Mouse (Mus musculus) megakaryocyte, adult 5-6 weeks (primary cell): ENCODE measurements around the gene Ubtd1. TPM values are rescaled to one million over a fixed set of nuclear protein-coding genes. Genes with fewer than 3 reads are reported as not detected.
A peak's percentile ranks its signal among the peaks of the same experiment; 100 is the strongest.

Experiments
- ATAC-seq: 2 replicates; pipeline ENCODE4 v1.8.0; 2016; ENCODE audit warnings: mild to moderate bottlenecking, inconsistent platforms; ENCODE audit not compliant: poor library complexity, severe bottlenecking
- total RNA-seq, 2 experiments: library from RNA; stranded (forward) in 1 of 2; stranded (reverse) in 1 of 2; fragments of 153-499, 151-499 nt in 1 of 2; fragments of 221-1000, 200-1000 nt in 1 of 2; gene quantifications; 2 replicates each; pipeline versions ENCODE4 v1.2.3 to v1.2.4; 2015 to 2017

Gene Ubtd1
- total RNA-seq (2015) (15.1 and 17.0 TPM in 2 replicates), total RNA-seq (2017) (11.9 and 12.2 TPM in 2 replicates)

DNA sequence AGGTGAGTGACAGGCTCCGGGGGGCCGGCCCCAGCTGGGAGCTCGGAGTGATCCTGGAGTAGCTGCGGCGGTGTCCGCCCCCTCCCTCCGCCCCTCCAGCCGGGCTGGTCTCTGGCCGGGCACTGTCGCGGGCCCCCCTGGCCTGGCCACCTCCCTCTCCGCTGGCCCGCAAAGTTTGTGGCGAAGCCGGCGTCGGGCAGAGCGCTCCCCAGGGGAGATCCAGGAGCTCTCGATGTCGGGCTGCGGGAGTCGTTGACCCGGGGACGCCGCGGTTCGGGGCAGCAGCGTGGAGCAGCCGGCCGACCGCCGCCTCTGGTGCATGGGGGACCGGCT, at the start of gene Ubtd1:
TSS of gene Ubtd1 (plus strand) at position 169 of the 333 bp plus-strand sequence.
- ATAC-seq, result no peak

GRCm38 (mm10) chr19:41932686-41933085, 48.9 kb upstream of the Ubtd1 start:
- peak; percentile 53 for ATAC-seq

GRCm38 (mm10) chr19:41933179-41934086, 48.1 kb upstream of the Ubtd1 start, which contains the start of the genes Exosc1 and Zdhhc16:
Gene Exosc1 (minus strand): TSS chr19:41933423.
Gene Zdhhc16 (plus strand): TSS chr19:41933480.
- ATAC-seq, result peak; percentile 99

- no peak for ATAC-seq
Measured at GRCm38 (mm10) chr19:41934124-41934523, 47.4 kb upstream of the Ubtd1 start.

DNA sequence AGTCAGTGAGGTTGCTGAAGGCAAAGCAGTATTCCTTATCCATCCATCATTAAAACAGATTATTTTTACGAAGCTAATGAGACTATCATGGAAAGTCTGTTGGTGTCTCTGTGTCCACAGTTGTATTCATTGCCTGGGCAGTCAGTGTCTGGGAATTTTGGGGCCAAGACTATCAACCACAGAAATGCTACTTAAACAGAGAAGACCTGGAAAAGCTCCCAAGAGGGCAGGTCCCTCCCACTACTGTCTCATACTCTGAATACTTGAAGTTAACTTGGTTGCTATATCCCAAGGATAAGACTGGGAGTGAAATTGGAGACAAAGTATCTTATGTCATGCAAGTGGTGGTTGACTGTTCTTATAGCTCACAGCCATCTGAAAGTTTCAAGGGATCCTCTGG, 45.6 kb upstream of the Ubtd1 start:
- ATAC-seq, result no peak

DNA sequence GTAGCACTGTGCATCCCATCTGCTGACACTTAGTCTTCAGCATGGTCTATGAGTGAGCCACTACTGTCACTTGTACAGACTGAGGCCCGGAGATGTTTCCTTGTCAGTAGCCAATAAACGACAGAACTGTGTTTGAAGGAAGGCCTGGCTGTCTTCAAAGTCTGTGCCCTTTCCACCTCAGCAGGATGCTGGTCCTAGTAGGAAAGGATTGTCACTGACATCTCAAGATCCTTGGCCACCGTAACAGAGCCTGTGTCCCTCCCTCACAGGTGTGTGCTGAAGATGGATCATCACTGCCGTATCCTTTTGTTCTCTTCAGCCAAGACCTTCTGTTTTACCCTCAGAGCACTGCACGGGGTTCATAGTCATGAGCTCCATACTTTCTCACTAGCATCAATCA, 43.0 kb upstream of the Ubtd1 start:
- ATAC-seq, result no peak

DNA sequence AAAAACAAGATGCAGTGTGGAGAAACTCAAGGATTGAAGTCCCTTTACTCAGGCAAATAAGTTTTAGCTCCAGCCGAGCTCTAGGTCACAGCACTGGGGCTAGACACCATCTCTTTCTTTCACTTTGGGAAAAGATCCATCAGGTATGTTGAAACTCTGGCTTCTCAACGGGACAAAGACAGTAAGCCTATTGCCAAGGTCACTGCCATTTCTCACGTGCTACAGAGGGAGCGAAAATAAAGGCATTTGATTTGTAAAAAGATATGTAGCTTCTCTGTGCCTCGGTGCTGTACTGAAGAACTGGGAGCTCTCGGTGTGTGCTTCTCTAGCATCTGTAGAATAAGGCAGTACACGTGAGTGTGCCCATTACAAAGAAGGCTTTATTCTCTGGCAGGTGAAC, 37.7 kb upstream of the Ubtd1 start:
- ATAC-seq, result no peak

DNA sequence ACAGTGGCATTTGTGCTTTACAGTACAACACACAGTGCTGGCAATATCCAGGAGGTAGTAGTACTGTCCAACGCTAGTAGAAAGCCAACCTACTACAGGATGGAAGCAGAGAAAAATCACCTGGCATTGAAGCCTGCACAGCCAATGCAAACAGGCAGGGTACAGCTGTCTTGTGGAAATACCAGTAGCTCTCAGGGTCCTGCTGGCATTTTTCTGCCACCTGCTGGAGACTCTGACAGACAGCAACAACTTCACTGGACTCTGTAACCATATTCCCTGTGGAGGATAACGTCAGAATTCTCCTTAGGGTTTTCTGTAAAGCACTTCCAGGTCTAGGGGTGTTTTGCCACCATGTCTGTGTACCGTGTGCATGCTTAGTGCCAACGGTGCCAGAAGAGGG, 29.3 kb upstream of the Ubtd1 start:
- peak; percentile 68 for ATAC-seq

DNA sequence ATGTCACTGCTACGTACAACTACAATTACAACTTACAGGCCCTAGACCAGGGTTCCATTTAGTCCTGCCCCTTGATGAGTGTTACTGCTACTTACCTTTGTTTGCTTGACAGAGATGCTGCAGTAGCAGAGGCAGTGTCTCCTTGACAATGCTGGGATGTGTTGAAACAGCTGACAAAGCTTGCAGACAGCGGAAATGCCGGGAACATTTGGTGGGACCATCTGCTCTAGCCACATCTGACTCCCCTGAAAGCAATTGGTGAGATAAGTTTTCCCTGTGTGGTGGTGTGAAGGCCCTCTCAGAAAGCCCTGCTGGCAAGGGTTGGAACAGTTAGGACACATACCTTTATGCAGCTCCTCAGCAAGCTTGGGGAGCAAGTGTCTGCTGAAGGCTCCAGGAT, 28.0 kb upstream of the Ubtd1 start:
- ATAC-seq, result no peak

- ATAC-seq, result no peak
Measured at GRCm38 (mm10) chr19:41969618-41970017, 11.9 kb upstream of the Ubtd1 start.

DNA sequence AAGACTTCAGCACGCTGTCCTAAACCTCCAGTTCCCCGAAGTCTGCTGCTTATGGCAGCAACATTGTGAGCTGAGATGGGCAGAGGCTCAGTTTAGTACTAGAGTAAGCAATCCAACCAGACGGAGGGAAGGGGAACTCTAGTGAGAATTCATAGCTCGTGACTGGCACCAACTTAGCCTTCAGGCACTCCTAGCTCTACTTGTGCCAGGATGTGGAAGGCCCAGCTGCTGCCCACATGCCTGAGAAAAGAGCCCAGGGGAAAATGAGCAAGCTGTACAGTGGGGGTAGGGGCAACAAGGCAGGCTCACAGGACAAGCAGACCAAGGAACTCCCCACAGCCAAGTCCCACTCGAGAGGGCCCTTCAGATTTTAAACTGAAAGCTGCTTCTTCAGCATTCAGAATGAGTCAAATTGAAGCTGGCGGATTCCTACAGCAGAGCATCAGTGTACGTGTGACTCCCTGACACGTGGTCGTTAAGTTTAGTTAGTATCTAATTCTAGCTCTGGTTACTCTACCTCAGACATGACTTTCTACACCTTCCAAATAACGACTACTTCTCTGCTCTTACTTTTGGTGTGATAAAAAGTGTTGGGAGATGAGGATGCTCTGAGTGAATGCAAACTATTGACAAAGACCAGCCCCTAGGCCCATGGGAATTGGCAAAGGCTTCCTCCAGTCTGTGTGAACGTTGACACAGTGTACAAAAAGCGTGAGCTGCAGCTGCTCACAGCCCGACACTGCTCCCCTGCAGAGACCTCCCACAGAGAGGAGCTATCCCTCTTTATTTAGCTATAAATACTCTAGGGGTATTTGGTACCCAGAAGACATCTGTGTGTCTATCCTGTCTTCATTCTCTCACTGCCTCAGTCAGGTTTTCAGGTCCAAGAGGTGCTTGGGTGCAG, 7.4 kb upstream of the Ubtd1 start:
- no peak for ATAC-seq

DNA sequence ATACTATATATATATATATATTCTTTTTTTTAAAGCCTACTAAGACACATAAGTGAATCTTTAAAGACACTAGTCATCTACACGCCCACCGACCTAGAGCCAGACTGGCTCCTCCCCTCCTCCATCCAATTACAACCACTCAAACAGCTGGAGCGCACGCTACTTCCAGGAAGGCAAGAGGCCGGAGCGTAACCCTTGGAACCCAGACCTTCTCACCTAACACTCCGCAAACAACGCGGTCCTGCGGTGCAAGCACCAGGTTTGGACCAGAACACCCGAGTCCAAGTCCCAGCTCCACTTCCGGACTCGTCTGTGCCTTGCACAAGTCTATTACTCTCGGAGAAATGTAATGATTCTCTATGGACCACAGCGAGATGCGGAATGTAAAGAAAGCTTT, 1.1 kb upstream of the Ubtd1 start:
- peak; percentile 2; the same call in 1 of the 2 replicates for ATAC-seq

GRCm38 (mm10) chr19:41980819-41981594, 556 bp upstream of the Ubtd1 start, which contains the start of gene Mms19:
Gene Mms19 (minus strand): TSS chr19:41981157.
- peak; percentile 80 for ATAC-seq

- ATAC-seq, result no peak
Measured at GRCm38 (mm10) chr19:41981931-41982790, 598 bp downstream of the Ubtd1 start.

- ATAC-seq, result peak; percentile 17
Measured at GRCm38 (mm10) chr19:41982791-41983150, 1.2 kb downstream of the Ubtd1 start.

DNA sequence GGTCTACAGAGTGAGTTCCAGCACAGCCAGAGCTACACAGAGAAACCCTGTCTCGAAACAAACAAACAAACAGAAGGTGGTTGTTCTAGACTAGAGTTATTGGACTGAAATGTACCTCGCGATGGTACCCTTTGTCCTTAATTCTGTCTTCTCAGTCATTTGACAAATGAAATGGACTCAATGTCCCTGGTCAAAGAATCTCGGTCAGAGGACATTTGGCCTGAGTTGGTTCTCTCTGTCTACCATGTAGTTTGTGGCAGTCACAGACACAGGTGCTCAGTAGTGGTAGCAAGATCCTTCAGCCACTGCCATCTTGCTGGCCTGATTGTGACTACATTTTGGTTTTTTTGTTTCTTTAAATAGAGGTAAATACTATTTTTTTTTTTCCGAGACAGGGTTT, 4.4 kb downstream of the Ubtd1 start:
- ATAC-seq, result no peak

GRCm38 (mm10) chr19:41987206-41987605, 5.6 kb downstream of the Ubtd1 start:
- ATAC-seq, result no peak

GRCm38 (mm10) chr19:41989810-41990209, 8.2 kb downstream of the Ubtd1 start:
- ATAC-seq, result peak; percentile 81

DNA sequence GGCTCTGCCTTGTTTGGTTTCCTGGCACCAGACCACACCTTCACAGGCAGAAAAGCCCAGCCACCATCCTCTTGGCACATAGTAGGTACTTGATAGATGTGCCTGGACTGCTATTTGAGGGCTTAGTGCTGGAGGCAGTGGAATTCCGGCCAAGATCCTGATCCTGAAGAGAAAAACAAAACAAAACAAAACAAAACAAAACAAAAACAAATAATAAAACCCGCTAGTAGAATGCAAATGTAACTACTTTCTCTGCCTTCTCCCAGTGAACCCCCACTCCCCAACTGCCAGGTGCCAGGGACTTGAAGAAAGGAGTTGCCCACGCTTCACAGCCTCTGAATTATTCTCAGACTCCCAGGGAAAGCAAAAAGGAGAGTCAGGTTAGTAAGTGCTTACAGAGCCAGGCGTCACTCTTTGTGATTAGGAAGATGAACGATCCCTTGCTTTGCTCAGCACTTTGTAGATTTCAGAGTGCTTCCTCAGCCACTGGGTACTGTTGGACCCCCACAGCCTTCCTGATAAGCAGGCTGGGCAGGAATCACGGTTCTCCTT, 10.4 kb downstream of the Ubtd1 start:
- no peak for ATAC-seq
